Mouse (Mus musculus) stomach, embryonic 14.5 days (tissue): ENCODE data around the gene Hmces. TPM values are rescaled to one million over a fixed set of nuclear protein-coding genes. Genes with fewer than 3 reads are reported as not detected.

Experiments
- ATAC-seq: fragments of 200-750 bp; cut with Nextera tagmentation; 2 replicates; pipeline ENCODE4 v1.8.0; 2017; ENCODE audit warnings: low read depth, moderate TSS enrichment; ENCODE audit not compliant: insufficient number of reproducible peaks, insufficient read depth, low FRiP score
- H3K27ac ChIP-seq: fragments of 300-500 bp; sonication (generic); 2 replicates; pipeline ENCODE4 v1.5.1; 2014; ENCODE audit warnings: mild to moderate bottlenecking, low read length, moderate library complexity, mixed read lengths
- H3K27me3 ChIP-seq: fragments of 300-500 bp; sonication (generic); 2 replicates; pipeline ENCODE4 v1.6.1; 2014; ENCODE audit warnings: low read length, control low read depth, mixed read lengths; ENCODE audit not compliant: control insufficient read depth, insufficient read depth
- H3K36me3 ChIP-seq: fragments of 300-500 bp; sonication (generic); 2 replicates; pipeline ENCODE4 v1.6.1; 2014; ENCODE audit warnings: mild to moderate bottlenecking, control low read depth, low read length, moderate library complexity, mixed read lengths; ENCODE audit not compliant: control insufficient read depth, insufficient read depth
- H3K4me1 ChIP-seq: fragments of 300-500 bp; sonication (generic); 2 replicates; pipeline ENCODE4 v1.6.1; 2014; ENCODE audit warnings: low read length, control low read depth, mixed read lengths; ENCODE audit not compliant: control insufficient read depth, insufficient read depth
- H3K4me2 ChIP-seq: fragments of 300-500 bp; sonication (generic); replicated peaks from 2 replicates; pipeline ENCODE4 v1.6.1; 2014; ENCODE audit warnings: low read depth, low read length, control low read depth
- H3K4me3 ChIP-seq: fragments of 300-500 bp; sonication (generic); 2 replicates; pipeline ENCODE4 v1.5.1; 2014; ENCODE audit warnings: low read depth, low read length, control low read depth
- H3K9ac ChIP-seq: fragments of 300-500 bp; sonication (generic); replicated peaks from 2 replicates; pipeline ENCODE4 v1.6.1; 2014; ENCODE audit warnings: low read depth, mild to moderate bottlenecking, control low read depth, low read length, moderate library complexity, mixed read lengths
- H3K9me3 ChIP-seq: fragments of 300-500 bp; sonication (generic); 2 replicates; pipeline ENCODE4 v1.6.1; 2016; ENCODE audit warnings: low read depth, low read length, control low read depth; ENCODE audit not compliant: control insufficient read depth
- WGBS: fragments of 180-500 bp; shearing (Covaris S2); extraction: QIAGEN DNeasy Blood & Tissue Kit; methylation state at CpG from one replicate; pipeline ENCODE4 v1.1.7; 2014; 5-methylcytosine and 5-hydroxymethylcytosine counted together
- microRNA-seq: library from miRNA; unstranded; fragments of <30 nt; microRNA quantifications from one replicate; pipeline ENCODE4, GENCODE M21; 2016
- polyA plus RNA-seq: library from polyadenylated mRNA; unstranded; fragments of >200 nt; fragmentation: Nextera tagmentation; extraction: Ambion mirVana; gene quantifications from 2 replicates; pipeline ENCODE4 v1.2.1, GENCODE M21; 2014

The Hmces gene
- polyA plus RNA-seq, 1 experiment from 2014 or later, result 52.1 TPM

GRCm38 (mm10) chr6:87980374-87981029, 66.8 kb downstream of the Hmces start:
- peak; percentile 80 for ATAC-seq
- Histone ChIP-seq H3K4me3 (peak overlapping the region; percentile 85), H3K27ac (peak overlapping the region; percentile 86), H3K4me2 (peak overlapping the region; percentile 65), H3K4me1 (peaks cover 10% of the 10 kb centered on the region; the same call in 1 of the 2 replicates), H3K27me3 (no peaks in the 10 kb centered on the region), H3K9ac (peak overlapping the region; percentile 79), H3K9me3 (no peaks in the 10 kb centered on the region), H3K36me3 (peaks cover 5% of the 10 kb centered on the region; the same call in 1 of the 2 replicates)
- under 1% methylated on average over 66 of the region's 66 CpGs for WGBS

GRCm38 (mm10) chr6:87981030-87981485, 67.3 kb downstream of the Hmces start:
- H3K4me2 ChIP-seq, result peak overlapping the region; percentile 65
- peak overlapping the region; percentile 86 for H3K27ac ChIP-seq
- peak; percentile 17; the same call in 1 of the 2 replicates for ATAC-seq
- peaks cover 5% of the 10 kb centered on the region; the same call in 1 of the 2 replicates for H3K36me3 ChIP-seq
- peaks cover 10% of the 10 kb centered on the region; the same call in 1 of the 2 replicates for H3K4me1 ChIP-seq
- H3K9ac ChIP-seq, result peak overlapping the region; percentile 79
- under 1% methylated on average over 55 of the region's 56 CpGs for WGBS
- peak overlapping the region; percentile 85 for H3K4me3 ChIP-seq
- H3K27me3 ChIP-seq, result no peaks in the 10 kb centered on the region
- H3K9me3 ChIP-seq, result no peaks in the 10 kb centered on the region

GRCm38 (mm10) chr6:87981547-87982256, 68.0 kb downstream of the Hmces start, which contains the start of gene H1fx:
TSS of gene H1fx (minus strand) at chr6:87981637.
- Histone ChIP-seq H3K27me3 (no peaks in the 10 kb centered on the region), H3K27ac (peak within 1 kb of the TSS; percentile 86), H3K4me2 (peak within 1 kb of the TSS; percentile 65), H3K4me1 (peaks cover 10% of the 10 kb centered on the region; the same call in 1 of the 2 replicates), H3K9ac (peak within 1 kb of the TSS; percentile 79), H3K4me3 (peak within 1 kb of the TSS; percentile 85), H3K9me3 (no peaks in the 10 kb centered on the region), H3K36me3 (peaks cover 8% of the 10 kb centered on the region; the same call in 1 of the 2 replicates)
- peak; percentile 81 for ATAC-seq
- WGBS, result under 1% methylated on average over 48 of the region's 55 CpGs

GRCm38 (mm10) chr6:87982506-87982905, 68.8 kb downstream of the Hmces start:
- H3K4me2 ChIP-seq, result peak overlapping the region; percentile 65
- WGBS, result 59% methylated on average over 9 of the region's 9 CpGs
- ATAC-seq, result no peak
- no peaks in the 10 kb centered on the region for H3K27me3 ChIP-seq
- H3K9me3 ChIP-seq, result no peaks in the 10 kb centered on the region
- H3K36me3 ChIP-seq, result peaks cover 8% of the 10 kb centered on the region; the same call in 1 of the 2 replicates
- H3K27ac ChIP-seq, result no peak overlapping the region
- peaks cover 10% of the 10 kb centered on the region; the same call in 1 of the 2 replicates for H3K4me1 ChIP-seq
- no peak overlapping the region for H3K9ac ChIP-seq
- peak overlapping the region; percentile 85; the same call in 1 of the 2 replicates for H3K4me3 ChIP-seq

Small RNA genes within 50 kb of the gene (microRNA-seq; reads per million reads assigned to microRNA genes)
- not detected for gene Gm47286

Other genes with a start within 250 kb of the Hmces start
- gene Aplf, start 241.7 kb upstream of the Hmces start, polyA plus RNA-seq, result 14.9 and 18.1 TPM in 2 replicates
- gene Efcc1, start 183.1 kb upstream of the Hmces start, polyA plus RNA-seq, result 2.2 TPM in 2 replicates
- 0.68 and 0.80 TPM in 2 replicates for gene Gp9, start 135.9 kb upstream of the Hmces start, polyA plus RNA-seq
- 10.9 and 14.9 TPM in 2 replicates for gene Rab43, start 101.8 kb upstream of the Hmces start, polyA plus RNA-seq
- 2.8 and 3.5 TPM in 2 replicates for gene Gm45140, start 78.1 kb upstream of the Hmces start, polyA plus RNA-seq
- gene Isy1, start 75.1 kb upstream of the Hmces start, polyA plus RNA-seq, result 38.1 and 52.8 TPM in 2 replicates
- gene Cnbp, start 62.8 kb upstream of the Hmces start, polyA plus RNA-seq, result 1,146 and 1,207 TPM in 2 replicates
- gene Copg1, start 26.1 kb upstream of the Hmces start, polyA plus RNA-seq, result 164 and 169 TPM in 2 replicates
- gene H1fx, start 67.7 kb downstream of the Hmces start, polyA plus RNA-seq, result 19.6 and 20.1 TPM in 2 replicates
- gene Rab7, start 131.3 kb downstream of the Hmces start, polyA plus RNA-seq, result 246 and 251 TPM in 2 replicates
- 373 and 402 TPM in 2 replicates for gene Rpn1, start 170.5 kb downstream of the Hmces start, polyA plus RNA-seq